Mouse (Mus musculus) gastrocnemius, postnatal 36 days (tissue): Measurements from ENCODE around the gene Atad3a. TPM values are rescaled to one million over a fixed set of nuclear protein-coding genes. Genes with fewer than 3 reads are reported as not detected.
A peak's percentile ranks its signal among the peaks of the same experiment; 100 is the strongest.

ENCODE experiments used
- DNase-seq, 2 experiments: peaks; one replicate each; pipeline ENCODE4 v3.0.0; 2022
- intact Hi-C: fragments of 180-260 bp; cut with DNase I; formaldehyde crosslinking; loops from one replicate; pipeline ENCODE4 v1.15.1; 2025
- microRNA-seq, 2 experiments: library from miRNA; unstranded; fragments of <30 nt; microRNA quantifications; one replicate each; pipeline ENCODE4 v1.2.0; 2021
- total RNA-seq, 2 experiments: library from RNA; stranded (reverse); gene quantifications; 2 replicates each; pipeline ENCODE4 v1.2.3; 2021

Atad3a gene
- total RNA-seq, 2 experiments from 2014 or later: 23.7 to 26.6 TPM

- intact Hi-C loops: no loop called here
- no peak for DNase-seq
Observed at GRCm38 (mm10) chr4:155696261-155697255, 64.3 kb downstream of the Atad3a start.

- intact Hi-C loops: no loop called here
- DNase-seq: no peak
Observed at GRCm38 (mm10) chr4:155695531-155696062, 65.3 kb downstream of the Atad3a start.

GRCm38 (mm10) chr4:155694482-155695401 is 66.2 kb downstream of the Atad3a start:
- intact Hi-C loops: no loop called here
- DNase-seq: peak in 1 of 2 experiments; percentile 59

GRCm38 (mm10) chr4:155694111-155694481 is 66.8 kb downstream of the Atad3a start, which contains the start of gene Fndc10:
Gene Fndc10, plus strand, starts transcription at chr4:155694342.
- intact Hi-C loops: no loop called here
- peak; percentile 45 to 50 for DNase-seq

- intact Hi-C loops: no loop called here
- no peak for DNase-seq
Observed at GRCm38 (mm10) chr4:155692421-155692820, 68.5 kb downstream of the Atad3a start.

Small RNA genes within 50 kb of the gene (microRNA-seq; reads per million reads assigned to microRNA genes)
- gene Gm27743: 0 reads per million in 2 experiments

Other genes with a start within 250 kb of the Atad3a start
- 10 to 100 TPM; 16.6 to 16.9 TPM for gene Nadk, start 198.7 kb downstream of the Atad3a start, total RNA-seq
- 1 to 10 TPM; 2.9 to 3.8 TPM for gene Slc35e2, start 159.7 kb downstream of the Atad3a start, total RNA-seq
- gene Cdk11b, start 136.2 kb downstream of the Atad3a start, total RNA-seq: 10 to 100 TPM; 20.6 to 28.1 TPM
- gene Gm10563, start 115.7 kb downstream of the Atad3a start, total RNA-seq: not detected
- gene Mmp23, start 107.7 kb downstream of the Atad3a start, total RNA-seq: 1 to 10 TPM; 2.2 to 3.5 TPM
- 10 to 100 TPM; 13.8 to 15.2 TPM for gene Mib2, start 91.9 kb downstream of the Atad3a start, total RNA-seq
- 1 to 10 TPM; 1.2 to 1.3 TPM for gene Fndc10, start 66.8 kb downstream of the Atad3a start, total RNA-seq
- gene Ssu72, start 56.3 kb downstream of the Atad3a start, total RNA-seq: 10 to 100 TPM; 32.3 to 34.8 TPM
- under 1 TPM; 0.28 to 0.39 TPM for gene Tmem240, start 26.3 kb downstream of the Atad3a start, total RNA-seq
- gene Vwa1, start 13.6 kb upstream of the Atad3a start, total RNA-seq: 1 to 10 TPM; 4.6 to 4.7 TPM
- under 1 TPM; 0.67 to 0.87 TPM for gene Tmem88b, start 24.8 kb upstream of the Atad3a start, total RNA-seq
- not detected for gene Ankrd65, start 29.3 kb upstream of the Atad3a start, total RNA-seq
- gene Mrpl20, start 41.8 kb upstream of the Atad3a start, total RNA-seq: 10 to 100 TPM; 38.3 to 49.1 TPM
- 10 to 100 TPM; 19.7 to 23.7 TPM for gene Ccnl2, start 51.4 kb upstream of the Atad3a start, total RNA-seq
- 10 to 100 TPM; 67.3 to 73.1 TPM for gene Aurkaip1, start 70.2 kb upstream of the Atad3a start, total RNA-seq
- 10 to 100 TPM; 29.9 to 32.7 TPM for gene Mxra8, start 78.6 kb upstream of the Atad3a start, total RNA-seq
- gene Dvl1, start 86.3 kb upstream of the Atad3a start, total RNA-seq: 100 to 1,000 TPM; 104 to 110 TPM
- gene Tas1r3, start 102.3 kb upstream of the Atad3a start, total RNA-seq: under 1 TPM in 1 of 2 experiments, not detected in 1; 0.07 TPM
- gene Cptp, start 108.3 kb upstream of the Atad3a start, total RNA-seq: 10 to 100 TPM; 14.5 to 16.0 TPM
- gene Ints11, start 108.5 kb upstream of the Atad3a start, total RNA-seq: 10 to 100 TPM; 11.9 to 15.4 TPM
- 10 to 100 TPM; 11.4 to 12.8 TPM for gene Pusl1, start 130.7 kb upstream of the Atad3a start, total RNA-seq
- gene Acap3, start 130.7 kb upstream of the Atad3a start, total RNA-seq: 1 to 10 TPM; 7.4 to 7.8 TPM
- 10 to 100 TPM; 53.3 to 61.5 TPM for gene Ube2j2, start 182.7 kb upstream of the Atad3a start, total RNA-seq
- gene C1qtnf12, start 201.2 kb upstream of the Atad3a start, total RNA-seq: 10 to 100 TPM; 13.1 to 21.3 TPM
- gene B3galt6, start 231.6 kb upstream of the Atad3a start, total RNA-seq: 1 to 10 TPM; 1.1 to 1.5 TPM
- gene Sdf4, start 231.8 kb upstream of the Atad3a start, total RNA-seq: 10 to 100 TPM; 63.1 to 68.4 TPM